ENCODE assay signal across 8 mouse cellular contexts in genomic region chr11:95521563-95521962, GRCm38 (mm10). TPM values are rescaled to one million over a fixed set of nuclear protein-coding genes. Genes with fewer than 3 reads are reported as not detected.
DNase-seq lines count a peak whose midpoint lies in the region; ATAC-seq and TF ChIP-seq lines count a peak whose summit lies in the region.

No protein-coding gene starts in this region.

- WGBS in hindbrain, embryonic 13.5 days: under 1% methylated on average over 13 of the region's 13 CpGs
- WGBS in lung, postnatal 0 days: 1% methylated on average over 13 of the region's 13 CpGs

- peak overlapping the region; percentile 28 for H3K4me3 ChIP-seq in hindbrain, embryonic 13.5 days
- no peak overlapping the region for H3K4me3 ChIP-seq in lung, postnatal 0 days (ENCODE audit: low read depth, low read length)

- H3K9ac ChIP-seq in hindbrain, embryonic 13.5 days: peak overlapping the region; percentile 56; the same call in 1 of the 2 replicates
- H3K9ac ChIP-seq in lung, postnatal 0 days (replicated peaks; ENCODE audit: low read depth): no peak overlapping the region

- H3K36me3 ChIP-seq in hindbrain, embryonic 13.5 days: no peaks in the 10 kb centered on the region
- no peaks in the 10 kb centered on the region for H3K36me3 ChIP-seq in lung, postnatal 0 days (ENCODE audit: insufficient read depth, low read length)

- no peak for TF ChIP-seq EP300 in lung, postnatal 0 days (IDR thresholded peaks at IDR 0.05)

- H3K27me3 ChIP-seq in hindbrain, embryonic 13.5 days: peaks cover 15% of the 10 kb centered on the region; the same call in 1 of the 2 replicates
- no peaks in the 10 kb centered on the region for H3K27me3 ChIP-seq in lung, postnatal 0 days (replicated peaks; ENCODE audit: insufficient read depth, low read length)

- peak; percentile 47; the same call in 1 of the 2 replicates for ATAC-seq in hindbrain, embryonic 13.5 days (ENCODE audit: low FRiP score)
- ATAC-seq in lung, postnatal 0 days: peak; percentile 59

- peaks cover 20% of the 10 kb centered on the region for H3K4me1 ChIP-seq in hindbrain, embryonic 13.5 days (replicated peaks)
- peaks cover 5% of the 10 kb centered on the region; the same call in 1 of the 2 replicates for H3K4me1 ChIP-seq in lung, postnatal 0 days (ENCODE audit: insufficient read depth, low read depth, low read length)

- no peak overlapping the region for H3K27ac ChIP-seq in hindbrain, embryonic 13.5 days
- no peak overlapping the region for H3K27ac ChIP-seq in lung, postnatal 0 days (ENCODE audit: low read length)

- no peaks in the 10 kb centered on the region for H3K9me3 ChIP-seq in hindbrain, embryonic 13.5 days
- no peaks in the 10 kb centered on the region for H3K9me3 ChIP-seq in lung, postnatal 0 days (ENCODE audit: low read length)

- peak; percentile 95 for TF ChIP-seq CTCF in lung, postnatal 0 days (IDR thresholded peaks at IDR 0.05)

- H3K4me2 ChIP-seq in hindbrain, embryonic 13.5 days: peak overlapping the region; percentile 48
- peak overlapping the region; percentile 42 for H3K4me2 ChIP-seq in lung, postnatal 0 days (replicated peaks; ENCODE audit: low read depth, low read length)

- DNase-seq in MN1 (ENCODE audit: low spot score): peak; percentile 73
- DNase-seq in cerebellum, adult 9-11 months: peak; percentile 88
- peak; percentile 69 to 70 for DNase-seq in frontal cortex, postnatal 25 days (ENCODE audit: low spot score in 2 of 2)
- DNase-seq in layer of hippocampus, postnatal 10 days (ENCODE audit: low spot score in 2 of 2): peak; percentile 81 to 85
- peak; percentile 82 for DNase-seq in lung, postnatal 0 days (ENCODE audit: low spot score)
- DNase-seq in ovary, postnatal 36 days (ENCODE audit: low spot score): peak; percentile 73
- peak; percentile 79 for DNase-seq in thymus, postnatal 14 days

RNA-seq across cellular contexts. Expression of gene Nxph3, which starts 7.2 kb away (rescaled TPM):
- polyA plus RNA-seq in hindbrain, embryonic 13.5 days (2015; fragmentation: Nextera tagmentation; extraction: Ambion mirVana): 0.69 and 0.91 TPM in 2 replicates
- 10 to 100 TPM; 27.3 to 35.2 TPM for total RNA-seq in layer of hippocampus, postnatal 10 days (2021)
- polyA plus RNA-seq in lung, postnatal 0 days (2015; fragmentation: Nextera tagmentation; extraction: Ambion mirVana): 1.2 and 1.5 TPM in 2 replicates
